Mouse (Mus musculus) liver, adult (tissue): ENCODE measurements around the gene Cdc42bpa.
A peak's percentile ranks its signal among the peaks of the same experiment; 100 is the strongest.

Source experiments
- GATA4 ChIP-seq: IDR thresholded peaks from 2 replicates; pipeline ENCODE4 v1.6.1; 2014; ENCODE audit warnings: mild to moderate bottlenecking, low read length; ENCODE audit not compliant: insufficient replicate concordance

Gene Cdc42bpa

DNA sequence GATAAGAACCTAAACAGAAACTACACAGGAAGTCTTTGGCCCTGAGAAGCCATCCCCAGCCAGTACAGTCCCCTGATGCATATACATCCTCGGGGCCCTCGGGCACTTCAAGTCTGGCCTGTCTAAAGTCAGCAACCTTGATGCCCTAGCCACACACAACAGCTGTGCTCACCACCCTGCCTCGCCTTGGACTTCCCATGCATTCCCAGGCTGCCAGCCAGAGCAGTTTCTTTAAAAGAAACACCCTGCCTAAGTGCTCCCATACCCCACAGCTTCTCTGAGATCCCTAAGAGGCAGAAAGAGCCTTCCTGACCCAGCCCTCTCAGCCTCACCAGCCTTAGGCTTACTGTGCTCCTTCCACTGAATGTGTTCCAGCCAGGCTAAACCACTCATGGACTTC lies 226.1 kb downstream of the Cdc42bpa start:
- TF ChIP-seq GATA4, result no peak

DNA sequence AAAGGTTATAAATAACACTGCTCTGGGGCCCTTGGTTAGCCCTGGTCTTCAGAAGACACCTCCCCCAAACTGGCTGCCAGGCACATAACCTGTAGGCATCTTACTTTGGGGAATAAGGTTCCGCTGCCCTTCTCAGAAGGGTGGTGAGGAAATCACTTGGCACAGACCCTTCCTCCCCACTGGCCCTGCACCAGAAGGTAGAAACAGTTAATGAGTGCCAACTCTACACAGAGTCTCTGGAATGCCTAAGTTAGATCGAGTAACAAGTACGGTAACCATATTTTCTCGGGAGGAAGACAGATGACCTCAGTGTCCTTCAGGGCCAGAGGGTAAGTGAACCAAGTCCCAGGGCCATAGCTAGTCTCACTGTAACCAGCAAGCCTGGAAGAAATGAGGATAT lies 228.7 kb downstream of the Cdc42bpa start:
- TF ChIP-seq GATA4, result no peak

DNA sequence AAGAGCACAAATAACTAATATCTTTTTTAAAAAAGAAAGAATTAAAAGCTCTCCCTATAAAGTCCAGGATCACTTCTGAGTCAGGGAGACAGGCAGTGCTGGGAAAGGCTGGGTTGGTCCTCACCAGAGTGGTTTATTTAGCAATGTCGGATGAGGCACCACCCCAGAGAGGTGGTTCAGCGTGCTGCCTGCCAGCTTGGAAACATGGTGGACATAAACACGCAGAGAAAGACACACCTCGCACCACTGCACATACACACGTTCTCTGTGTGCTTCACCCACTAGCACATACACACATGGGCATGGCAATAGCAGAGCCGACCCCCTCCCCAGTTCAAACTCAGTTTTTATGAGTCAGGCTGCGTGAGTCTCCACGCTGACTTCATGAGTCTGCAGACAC lies 230.8 kb downstream of the Cdc42bpa start:
- no peak for TF ChIP-seq GATA4

DNA sequence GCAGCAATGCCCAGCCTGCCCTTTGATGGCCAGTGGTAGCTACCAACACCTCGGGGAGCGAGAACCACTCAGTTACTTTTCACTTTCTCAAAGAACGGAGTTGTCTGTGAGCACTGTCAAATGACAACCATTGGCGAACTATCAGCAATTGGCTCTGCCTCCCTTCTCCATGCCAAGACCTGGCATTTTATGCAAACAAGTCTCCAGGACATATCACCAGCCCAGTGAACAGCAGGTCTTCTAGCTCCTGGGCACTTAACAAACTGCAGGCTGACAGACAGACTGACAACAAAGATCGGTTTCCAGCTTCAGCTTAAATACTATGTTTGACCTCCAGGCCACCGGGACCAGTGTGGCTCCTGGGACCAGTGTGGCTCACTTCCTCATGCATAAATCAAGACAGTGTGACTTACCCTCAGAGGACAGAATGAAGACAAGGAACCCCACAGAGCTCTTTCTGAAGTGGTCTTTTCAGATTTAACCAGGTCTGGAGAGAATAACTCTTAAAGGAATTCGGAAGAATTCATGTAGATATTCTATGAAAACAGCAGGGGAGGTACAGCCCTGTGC lies 231.5 kb downstream of the Cdc42bpa start:
- TF ChIP-seq GATA4, result no peak

DNA sequence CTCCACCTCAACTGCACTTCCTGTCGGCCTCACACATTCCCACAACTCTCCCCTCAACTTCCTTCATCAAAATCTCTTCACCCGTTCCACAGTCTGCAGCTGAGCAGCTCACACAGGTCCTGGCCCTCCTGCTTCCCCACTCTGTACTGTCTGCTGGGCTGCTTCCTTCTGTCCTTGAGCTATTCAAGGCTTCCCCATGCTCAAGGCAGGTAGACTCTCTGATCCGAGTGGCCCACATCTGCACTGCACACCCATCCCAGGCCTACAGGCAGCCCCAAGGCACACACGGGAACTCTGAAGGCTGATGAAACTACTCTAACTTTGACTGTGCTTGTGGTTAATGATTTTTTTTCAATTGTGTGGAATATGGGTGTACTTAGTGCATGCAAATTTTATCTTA lies 232.6 kb downstream of the Cdc42bpa start:
- TF ChIP-seq GATA4, result no peak

DNA sequence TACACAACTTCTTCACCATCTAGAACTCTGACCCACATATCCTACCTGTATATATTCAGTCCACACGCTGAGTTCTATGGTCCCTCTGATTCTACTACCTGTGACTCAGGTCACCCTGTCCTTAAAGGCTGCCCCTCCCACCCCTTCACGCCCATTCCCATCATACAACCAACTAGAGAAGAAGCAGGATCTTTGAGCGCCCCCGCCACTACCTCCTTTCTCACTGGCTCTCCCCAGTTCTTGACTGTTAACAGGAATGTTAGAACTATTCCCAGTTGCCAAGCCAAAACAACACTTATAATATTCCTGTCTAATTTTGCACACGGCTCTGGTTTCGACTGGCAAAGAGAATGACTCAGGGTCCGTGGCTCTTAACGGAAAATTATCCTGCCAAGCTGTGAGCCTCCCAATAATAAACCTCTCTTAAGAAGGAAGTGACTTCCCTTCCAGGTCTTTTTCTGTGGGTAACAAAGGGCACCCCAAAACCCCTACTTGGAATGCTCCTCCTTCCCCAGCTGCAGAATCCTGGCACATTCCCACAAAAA lies 233.2 kb downstream of the Cdc42bpa start:
- no peak for TF ChIP-seq GATA4

DNA sequence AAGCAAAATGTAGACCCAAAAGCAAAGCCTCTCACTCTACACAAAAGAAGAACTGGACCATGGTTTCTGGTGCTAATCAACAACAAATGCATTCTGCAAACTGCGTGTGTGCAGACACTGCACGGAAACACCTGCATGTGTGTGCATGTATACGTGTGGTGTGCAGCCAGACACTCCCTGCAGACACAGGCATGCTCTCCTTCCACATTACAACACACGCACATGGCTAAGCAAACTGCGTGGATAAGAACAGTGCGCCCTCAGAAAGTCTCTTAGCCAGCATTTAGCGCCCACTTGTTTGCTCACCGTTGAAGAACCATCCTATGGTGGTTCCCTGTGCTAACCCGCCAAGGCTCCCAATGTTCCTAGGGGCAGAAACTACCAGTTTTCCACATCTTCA lies 233.8 kb downstream of the Cdc42bpa start:
- no peak for TF ChIP-seq GATA4

DNA sequence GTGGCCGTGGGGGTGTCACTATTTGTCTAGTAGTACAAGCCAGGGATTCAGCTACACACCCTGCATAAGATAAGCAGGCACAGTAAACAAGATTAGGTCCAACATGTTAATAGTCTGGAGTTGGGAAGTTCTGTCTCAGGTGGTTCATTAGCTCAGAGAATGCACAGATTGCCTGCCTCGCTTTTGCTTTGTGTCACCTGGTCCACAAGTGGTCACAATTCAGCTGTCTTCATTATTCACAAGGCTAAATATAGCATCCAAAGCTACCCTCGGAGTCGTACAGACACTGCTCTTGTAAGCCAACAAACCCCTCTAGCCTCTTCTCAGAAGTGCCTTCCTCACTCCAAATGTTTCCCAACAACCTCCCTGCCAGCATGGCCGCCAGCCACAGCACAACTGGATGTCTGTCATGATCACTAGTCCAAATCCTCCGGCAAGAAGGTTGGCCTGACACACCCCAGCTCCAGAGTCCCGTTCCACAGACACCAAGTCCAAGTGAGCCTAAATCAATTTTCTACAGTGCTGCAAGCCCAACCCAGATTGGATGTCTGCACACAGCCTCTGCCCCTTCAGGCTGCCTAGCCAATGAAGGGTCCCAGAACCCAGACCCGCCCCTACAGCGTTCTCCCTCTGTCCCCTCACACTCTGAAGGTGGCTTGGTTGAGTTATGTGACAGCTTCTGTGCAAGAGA lies 234.7 kb downstream of the Cdc42bpa start:
- TF ChIP-seq GATA4, result no peak

DNA sequence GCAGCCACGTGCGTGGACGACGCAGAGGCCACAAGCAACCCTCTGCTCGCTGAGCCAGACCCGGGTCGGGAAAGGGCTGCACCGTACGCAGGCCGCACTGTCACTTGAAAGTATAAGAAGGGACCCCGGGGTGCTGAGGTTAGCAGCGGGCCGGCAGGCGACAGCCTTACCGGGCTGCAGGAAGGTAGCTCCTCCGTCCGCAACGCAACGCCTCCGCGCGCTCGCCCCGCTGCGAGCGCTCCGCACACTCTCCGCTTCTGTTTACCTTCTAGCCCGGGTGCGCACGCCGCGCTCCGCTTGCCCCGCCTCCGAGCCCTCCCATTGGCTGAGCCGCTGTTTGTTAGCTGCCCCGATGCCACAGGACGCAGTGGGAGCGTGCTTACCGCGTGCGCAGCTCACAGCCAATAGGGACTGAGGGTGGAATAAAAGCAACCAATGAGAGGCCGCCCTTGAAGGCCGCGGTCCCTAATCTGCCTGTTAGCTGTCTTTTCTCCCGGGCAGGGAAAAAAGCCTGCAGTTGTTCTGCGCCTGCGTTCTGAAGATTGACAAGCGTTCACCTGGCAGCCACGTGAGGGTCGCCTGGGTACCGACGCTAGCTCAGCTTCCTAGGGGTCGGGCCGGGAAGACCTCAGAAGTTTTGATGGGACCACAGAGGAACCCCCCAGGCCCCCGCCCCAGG lies 235.6 kb downstream of the Cdc42bpa start:
- peak; percentile 12; the same call in 1 of the 2 replicates for TF ChIP-seq GATA4

DNA sequence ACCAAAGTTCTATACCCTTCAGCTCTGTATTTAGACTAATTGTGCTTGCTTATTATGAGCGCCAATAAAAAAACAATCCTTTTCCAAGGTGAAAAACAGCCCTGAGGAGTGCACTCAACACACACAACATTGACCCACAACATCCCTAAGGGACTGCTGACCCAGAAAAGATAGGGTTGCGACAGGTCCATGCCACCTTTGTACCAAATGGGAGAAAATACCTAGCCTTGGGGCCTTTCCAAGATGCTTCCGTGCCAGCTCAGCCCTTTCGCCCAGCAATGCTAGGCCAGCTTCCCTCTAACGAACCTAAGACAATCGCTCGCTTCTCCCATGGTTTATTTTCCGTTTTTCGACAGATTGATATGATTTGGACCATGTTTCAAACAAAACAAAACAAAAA lies 236.2 kb downstream of the Cdc42bpa start:
- TF ChIP-seq GATA4, result no peak

DNA sequence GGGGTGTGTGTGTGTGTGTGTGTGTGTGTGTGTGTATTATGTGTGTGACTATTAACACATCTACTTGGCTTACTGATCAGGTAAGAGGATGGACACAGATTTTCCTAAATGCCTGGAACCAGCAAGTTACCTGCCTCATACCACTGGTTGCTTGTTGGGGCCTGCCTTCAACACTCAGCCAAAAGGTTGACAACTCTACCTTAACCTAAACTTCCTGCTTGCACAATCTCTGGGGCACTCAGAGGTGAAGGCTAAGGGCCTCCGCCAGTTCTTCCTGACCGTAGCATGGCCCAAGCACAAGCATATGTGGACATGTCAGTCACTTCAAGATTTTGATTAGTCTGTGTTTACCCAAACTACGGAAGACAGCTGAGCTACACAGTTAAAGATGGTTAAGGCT lies 237.7 kb downstream of the Cdc42bpa start:
- TF ChIP-seq GATA4, result no peak

DNA sequence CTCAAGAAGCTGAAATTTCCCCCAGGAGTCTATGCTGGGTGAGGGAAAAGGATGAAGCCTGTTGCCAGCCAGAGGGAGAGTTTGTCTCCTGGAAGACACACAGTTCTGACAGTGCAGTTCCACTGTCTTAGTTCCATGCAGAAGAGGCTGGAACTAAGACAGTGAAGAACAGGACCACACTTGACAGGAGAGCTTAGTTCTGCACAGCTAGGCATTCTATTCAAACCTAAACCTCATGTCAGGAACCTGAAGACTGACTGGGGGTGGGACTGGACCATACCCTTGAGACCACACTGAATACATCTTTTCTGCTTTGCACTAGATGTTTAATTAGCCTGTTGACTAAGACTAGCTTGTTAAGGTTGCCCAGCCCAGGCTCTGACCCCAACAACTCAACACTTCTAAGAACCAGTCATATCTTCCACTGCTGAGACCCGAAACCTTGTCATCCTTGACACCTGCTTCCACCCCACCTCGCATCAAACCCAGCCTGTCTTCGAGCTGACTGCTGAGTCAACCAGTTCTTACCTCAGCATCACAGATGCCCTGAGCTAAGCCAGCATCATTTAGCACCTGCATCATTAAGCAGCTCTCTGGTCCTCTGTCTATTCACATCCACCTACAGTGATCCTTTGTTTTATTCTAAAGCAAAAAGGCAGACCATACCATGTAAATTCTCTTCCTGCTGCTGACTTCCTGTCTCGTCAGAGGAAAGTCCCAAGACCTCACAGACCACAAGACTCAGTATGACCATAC lies 238.9 kb downstream of the Cdc42bpa start, which contains the start of gene Coq8a:
Gene Coq8a, minus strand, starts transcription at position 644 of the 756 bp plus-strand sequence.
- no peak for TF ChIP-seq GATA4

DNA sequence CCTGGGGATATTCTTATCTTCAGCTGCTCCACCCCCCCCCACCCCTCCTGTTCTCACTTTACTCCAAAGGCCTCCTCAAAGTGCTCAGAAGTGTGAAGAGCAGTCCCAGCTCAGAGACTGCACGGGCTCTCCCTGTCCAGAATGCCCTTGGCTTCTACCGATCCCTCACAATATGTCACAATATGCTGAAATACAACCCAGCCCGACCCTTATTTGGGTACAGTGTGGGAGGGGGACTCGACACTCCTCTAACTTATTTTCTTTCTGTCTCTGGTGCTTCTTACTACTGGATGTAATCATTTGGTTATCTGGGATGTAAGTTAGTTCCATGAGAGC lies 239.4 kb downstream of the Cdc42bpa start:
- no peak for TF ChIP-seq GATA4

DNA sequence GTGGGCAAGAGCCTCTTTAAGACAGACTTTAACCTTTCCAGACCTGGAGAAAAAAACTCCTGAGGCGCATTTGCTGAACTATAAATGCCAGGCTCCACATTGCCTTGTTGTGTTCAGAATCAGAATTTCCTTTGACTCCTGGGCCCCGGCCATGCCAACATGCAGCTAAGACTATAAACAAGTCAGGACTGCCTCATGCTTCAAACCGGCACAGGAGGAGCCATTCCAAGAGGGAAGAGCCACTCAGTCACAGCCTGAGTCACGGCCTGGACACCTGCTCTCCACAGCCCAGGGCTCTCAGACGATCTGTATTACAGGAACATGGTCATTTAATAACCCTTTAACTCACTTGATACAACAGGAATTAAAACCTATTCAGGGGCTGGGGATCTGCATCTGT lies 240.4 kb downstream of the Cdc42bpa start:
- TF ChIP-seq GATA4, result no peak

DNA sequence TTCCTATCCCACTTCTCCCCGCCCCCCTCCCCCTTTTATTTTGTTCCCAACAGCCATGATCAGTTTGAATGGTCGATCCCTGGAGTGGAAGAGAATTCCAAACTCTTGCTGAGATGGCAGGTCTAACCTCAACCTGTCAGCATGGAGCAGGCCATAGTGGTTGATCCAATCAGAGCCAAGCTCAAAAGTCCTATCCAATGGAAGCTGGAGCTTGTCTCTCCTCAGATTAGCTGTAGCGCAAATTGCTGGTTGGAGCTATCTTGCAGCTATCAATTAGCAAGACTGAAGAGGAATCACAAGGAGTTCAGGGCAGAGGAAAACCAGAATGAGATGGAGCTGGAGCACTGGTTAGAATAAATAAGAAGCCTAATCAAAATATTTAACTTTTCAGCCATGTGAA lies 248.1 kb downstream of the Cdc42bpa start:
- TF ChIP-seq GATA4, result no peak
